Mouse (Mus musculus) liver, adult 2 months (tissue): ENCODE measurements at regions not wholly inside any gene's neighbourhood (a gene's known extent, or its start where the extent isn't known, plus 50 kb on each side); places are given as distances from the start of the nearest gene placed in this dataset.

Experiments used
- CTCF ChIP-seq: fragments of 200-500 bp; IDR thresholded peaks from 2 replicates; pipeline ENCODE4 v1.5.1; 2011; ENCODE audit warnings: low read depth, low read length, control low read depth
- POLR2A ChIP-seq: fragments of 200-500 bp; IDR thresholded peaks from 2 replicates; pipeline ENCODE4 v1.6.1; 2011; ENCODE audit warnings: low read length, control low read depth; ENCODE audit not compliant: insufficient read depth; ENCODE audit errors: extremely low read depth

DNA sequence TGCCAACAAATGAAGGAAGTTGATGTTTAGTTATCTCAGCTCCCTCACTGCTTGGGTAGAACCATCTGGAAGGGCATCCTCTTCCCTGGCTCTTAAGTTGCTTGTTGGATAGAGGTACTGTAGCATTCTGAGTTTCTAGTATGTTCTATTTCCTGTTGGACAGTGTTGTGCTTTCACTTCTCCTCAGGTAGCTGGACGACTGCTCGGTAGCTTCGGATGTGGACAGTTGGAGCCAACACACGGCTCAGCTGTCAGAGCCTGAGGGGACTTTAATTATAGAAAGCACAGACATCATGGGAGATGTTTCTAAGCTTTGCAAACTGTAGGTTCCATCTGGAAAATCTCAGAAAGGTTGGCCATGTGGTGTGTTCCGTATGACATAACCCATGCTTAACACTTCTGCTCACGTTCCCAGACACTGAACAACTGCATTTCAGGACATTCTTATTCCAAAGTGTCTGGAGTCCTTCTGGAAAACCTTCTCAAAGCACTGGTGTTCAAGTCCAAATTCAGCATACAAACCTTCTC, 233.8 kb upstream of the Lrtm1 start:
- no peak for TF ChIP-seq CTCF
- TF ChIP-seq POLR2A = no peak
